Mouse (Mus musculus): ENCODE measurements at regions not wholly inside any gene's neighbourhood (a gene's known extent, or its start where the extent isn't known, plus 50 kb on each side); places are given as distances from the start of the nearest gene placed in this dataset.

DNA sequence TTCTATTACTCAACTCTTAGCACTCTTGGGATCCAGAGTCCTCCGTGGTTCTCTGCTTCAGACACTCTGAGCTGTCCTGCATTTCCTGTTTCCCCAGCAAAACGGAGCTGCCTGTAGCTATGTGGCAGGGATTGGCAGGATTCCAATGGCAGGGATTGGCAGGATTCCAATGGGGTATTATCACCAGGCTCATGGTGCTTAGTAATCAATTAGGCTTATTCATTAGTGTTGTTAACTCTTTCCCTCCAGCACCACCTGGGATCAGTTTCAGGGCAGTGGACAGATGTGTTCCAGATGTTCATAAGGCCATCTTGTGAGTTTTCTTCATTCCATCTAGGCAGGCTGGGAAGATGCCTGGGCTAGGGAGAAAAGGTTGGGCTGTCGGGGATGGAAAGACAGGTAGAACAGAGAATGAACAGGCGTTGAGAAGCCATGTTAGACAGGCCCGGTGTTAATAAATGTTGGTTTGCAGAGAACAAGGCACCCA lies 163.5 kb downstream of the Emp1 start:
- DNase-seq: no peak

DNA sequence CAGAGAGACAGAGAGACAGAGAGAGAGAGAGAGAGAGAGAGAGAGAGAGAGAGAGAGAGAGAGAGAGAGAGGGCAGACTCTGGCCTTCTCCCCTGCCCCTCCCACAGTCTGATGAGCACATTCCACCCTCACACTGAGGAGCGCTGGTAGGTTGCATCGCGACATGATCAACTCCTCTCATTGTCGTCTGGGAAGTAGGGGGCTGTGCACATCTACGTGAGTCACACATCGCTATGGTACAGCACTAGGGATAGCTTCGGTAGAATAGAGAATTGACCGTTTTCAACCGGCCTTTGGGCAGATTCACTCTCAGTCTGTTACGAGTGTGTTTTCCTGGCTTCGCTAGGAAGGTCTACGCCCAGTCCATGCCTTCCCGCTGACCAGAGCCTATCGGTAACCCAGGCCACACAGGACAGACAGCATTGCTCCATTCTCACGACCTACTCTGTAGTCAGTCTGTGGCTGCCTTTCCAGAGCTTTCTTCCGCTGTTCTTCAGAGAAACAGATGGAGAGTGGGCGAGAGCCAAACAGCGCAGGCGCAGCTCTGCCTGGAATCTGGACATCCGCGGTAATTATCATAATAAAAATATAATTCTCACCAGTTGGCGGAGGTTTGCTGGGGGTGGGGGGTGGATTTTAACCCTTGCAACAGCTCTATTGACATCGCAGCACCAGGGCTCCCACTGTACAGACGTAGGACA lies 164.3 kb downstream of the Emp1 start:
- DNase-seq: no peak

DNA sequence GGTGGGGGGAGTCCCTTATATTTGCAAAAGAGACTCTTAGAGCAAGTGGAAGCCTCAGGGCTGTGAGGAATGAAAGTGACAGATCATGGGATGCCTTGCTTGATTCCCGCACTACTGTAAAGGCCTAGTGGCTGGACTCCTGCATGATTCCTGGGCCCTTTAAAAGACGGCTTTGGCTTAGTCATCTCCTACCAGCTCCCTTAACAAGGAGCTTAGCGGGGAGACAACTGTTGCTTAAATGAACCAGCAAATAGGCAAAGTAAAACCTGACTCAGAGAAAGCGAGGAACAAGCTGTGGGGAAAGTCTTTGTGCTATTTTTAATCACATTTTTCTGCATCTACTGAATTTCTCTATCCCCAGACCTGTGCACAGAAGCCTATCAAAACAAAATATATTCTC lies 165.5 kb downstream of the Emp1 start:
- no peak for DNase-seq

DNA sequence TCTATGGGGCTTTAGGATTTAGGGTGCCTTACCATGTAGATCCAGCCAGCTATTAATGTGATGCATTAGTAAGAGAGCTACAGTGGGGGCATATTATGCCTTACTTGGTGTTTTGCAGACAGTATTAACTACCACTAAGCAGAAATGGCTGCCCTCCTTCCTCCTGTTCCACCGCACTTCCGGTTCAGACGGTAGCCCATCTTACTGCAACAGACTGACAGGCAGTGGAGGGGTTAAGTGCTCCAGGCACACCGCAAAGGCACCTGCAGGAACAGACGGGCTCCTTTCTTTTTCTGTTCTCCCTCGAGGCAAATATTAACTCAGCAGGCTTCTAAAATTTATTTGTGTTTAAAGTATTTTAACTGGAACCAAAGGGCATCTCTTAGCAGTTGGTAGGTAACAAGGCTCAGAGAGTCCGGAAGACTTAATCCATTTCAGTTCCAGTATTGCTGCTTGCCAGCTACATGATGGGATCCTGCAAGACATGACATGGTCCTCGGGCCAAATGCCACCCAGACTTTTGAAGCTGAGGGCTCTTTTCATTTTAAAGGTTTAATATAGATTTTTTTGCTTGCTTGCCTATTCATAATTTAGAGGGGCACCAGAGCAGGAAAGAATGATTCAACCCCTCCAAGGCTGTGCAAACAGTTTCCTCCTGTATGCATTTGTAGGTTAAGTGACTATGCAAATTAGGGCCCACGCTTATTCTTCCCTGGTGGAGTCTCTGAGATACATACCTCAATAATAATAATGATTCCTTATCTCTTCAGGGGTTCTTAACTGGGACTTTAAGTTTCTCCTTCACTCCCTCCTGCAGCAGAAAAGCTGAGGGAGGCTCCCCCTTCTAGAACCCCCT lies 177.7 kb downstream of the Emp1 start:
- no peak for DNase-seq

DNA sequence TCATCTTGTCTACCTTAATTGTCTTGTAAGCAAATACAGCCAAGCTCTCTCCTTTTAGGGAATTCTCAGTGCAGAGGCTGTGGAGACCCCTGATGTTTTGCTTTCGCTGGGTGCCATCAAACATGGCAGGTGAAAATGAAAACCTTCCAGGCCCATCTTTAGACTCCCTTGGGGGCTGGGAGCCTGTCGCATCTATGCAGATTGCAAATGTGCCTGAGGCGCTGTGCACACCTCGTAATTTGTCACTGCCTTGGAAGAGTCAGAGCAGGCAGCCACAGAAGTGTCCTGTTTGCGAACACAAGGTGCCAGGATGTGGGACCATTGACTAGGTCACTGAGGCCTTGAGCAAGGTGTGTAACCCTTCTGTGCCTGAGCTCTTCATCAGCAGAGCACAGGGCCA lies 179.2 kb downstream of the Emp1 start:
- no peak for DNase-seq

DNA sequence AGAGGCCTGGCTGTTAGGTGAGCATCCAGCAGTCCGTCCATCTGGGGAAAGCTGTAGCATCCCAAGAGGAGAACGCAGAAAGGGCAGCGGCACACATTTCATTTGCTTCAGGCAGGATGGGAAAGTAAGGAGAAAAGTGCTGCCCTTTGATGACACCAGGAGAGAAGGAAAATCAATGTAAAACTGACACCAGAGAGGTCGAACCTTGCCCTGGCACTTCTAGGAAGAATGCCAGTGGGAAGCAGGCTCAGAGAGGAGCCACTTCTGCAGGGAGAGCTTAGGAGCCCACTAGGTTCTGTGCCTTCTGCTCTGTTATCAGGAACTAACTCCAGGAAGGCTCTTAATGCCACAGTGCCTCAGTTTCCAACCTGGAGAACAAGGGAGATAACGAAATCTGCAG lies 180.0 kb downstream of the Emp1 start:
- no peak for DNase-seq

DNA sequence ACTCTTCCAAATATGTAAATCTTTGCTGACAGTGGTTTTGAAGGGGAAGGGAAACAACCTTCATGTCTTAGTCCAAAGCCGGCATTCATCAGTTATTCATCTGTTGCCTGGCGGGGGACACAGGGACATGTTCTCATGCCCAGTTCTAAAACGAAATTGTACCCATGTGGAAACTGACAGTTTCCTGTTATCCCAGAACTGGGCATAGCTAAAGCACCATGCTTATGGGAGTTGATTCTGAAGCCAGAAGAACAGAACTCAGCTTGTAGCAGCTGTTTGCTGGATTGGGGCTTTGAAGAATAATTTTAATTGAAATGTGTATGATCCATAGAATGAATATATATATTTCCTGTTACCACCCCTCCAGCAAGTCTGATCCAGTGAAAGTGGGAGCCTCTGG lies 181.0 kb downstream of the Emp1 start:
- DNase-seq: no peak

DNA sequence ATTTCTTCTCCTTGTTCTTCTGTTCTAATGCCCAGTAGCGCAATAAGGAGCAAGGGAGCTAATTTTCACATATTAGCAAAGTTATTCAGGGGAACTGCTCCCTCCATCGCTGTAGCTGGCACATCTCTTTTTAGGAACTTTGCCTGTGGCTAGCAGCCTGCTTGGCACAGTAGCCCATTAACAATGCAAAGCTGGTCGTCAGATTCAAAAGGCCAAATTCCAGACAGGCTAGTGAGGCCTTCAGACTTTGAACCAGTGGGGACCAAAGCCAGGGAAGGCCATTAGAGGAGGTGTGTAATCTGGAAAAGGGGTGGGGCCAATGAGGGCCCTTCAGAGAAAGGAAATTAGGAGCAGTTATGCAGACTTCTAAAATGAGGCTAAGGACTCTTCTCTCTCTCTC lies 181.5 kb downstream of the Emp1 start:
- DNase-seq: no peak

DNA sequence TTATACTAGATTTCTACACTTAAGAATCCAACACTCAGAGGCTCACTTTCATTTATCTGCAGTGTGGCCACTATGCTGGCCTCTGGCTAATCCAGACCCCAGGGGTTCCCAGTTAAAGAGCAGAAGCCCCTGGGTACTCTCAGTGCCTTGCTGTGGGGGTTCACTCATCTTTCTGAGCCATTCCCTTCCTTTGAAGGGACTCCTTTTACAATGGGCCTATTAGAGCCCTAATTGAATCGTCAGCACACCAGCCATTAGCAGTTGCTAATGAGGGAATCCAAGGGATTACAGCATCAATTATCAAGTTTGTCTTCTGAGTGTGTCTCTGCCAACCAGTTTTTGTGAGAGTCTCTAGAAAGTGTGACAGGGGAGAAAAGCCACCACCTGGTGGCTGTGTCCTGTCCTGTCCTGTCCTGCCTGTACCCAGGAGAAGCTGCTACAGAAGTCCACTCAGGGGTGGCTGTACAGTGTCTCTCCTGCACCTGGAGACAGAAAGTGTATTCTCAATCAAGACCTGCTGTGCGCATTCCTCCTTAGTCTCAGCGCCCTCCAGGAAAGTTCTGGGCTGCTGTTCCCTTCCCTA lies 188.1 kb downstream of the Emp1 start:
- DNase-seq: no peak

DNA sequence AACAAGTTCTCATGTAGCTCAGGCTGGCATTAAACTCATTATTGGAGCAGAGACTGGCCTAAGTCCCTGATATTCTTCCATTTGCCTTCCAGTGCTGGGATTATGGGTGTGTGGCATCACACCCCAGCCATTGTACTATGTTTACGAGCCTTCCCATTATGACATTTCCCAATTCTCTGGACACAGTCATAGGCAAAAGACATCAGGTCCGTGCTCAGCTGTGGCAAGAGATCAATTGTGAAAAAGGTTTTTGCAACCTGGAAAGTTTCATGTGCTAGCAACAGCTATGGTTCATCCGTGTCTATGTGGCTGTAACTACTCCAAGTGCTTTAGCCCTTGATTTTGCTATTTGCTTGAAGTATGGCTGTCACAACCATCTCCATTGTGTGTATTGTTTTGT lies 190.1 kb downstream of the Emp1 start:
- DNase-seq: no peak

DNA sequence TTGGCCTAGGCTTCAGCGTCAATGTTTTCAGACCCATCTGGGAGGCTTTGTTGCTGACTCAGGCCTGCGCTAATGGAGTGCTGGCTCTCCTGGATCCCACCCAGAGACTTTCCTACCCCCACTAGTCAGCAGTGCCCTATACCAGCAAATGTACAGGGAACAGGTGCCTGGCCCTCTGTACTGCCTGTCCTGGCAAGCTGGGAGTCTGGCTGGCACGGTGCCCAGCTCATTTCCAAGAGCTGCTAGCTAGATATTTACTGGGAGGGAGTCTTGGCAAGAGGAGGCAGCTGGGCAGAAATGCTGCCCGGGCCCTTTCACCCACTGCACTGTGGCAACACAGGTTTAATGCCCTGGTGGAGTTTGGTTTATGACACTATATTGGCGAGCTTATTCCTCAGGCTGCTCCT lies 197.2 kb downstream of the Emp1 start:
- no peak for DNase-seq

DNA sequence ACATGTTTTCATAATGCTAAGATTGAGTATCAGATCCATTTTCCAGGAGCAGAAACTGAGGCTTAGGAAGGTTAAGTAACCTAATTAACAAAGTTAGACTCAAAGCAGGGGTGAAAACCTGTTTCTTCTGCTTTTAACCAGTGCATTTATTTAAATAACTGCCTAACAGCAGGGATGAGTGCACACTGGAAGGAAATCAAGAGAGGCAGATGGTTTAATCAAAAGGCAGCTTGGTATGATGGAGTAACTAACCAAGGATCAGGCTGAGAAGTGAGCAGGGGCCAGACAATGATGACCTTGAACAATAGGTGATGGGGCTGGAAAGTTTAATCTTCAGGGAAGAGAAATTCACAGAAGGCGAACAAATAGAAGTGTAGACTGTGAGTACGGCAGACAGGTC lies 199.9 kb downstream of the Emp1 start:
- DNase-seq: no peak

DNA sequence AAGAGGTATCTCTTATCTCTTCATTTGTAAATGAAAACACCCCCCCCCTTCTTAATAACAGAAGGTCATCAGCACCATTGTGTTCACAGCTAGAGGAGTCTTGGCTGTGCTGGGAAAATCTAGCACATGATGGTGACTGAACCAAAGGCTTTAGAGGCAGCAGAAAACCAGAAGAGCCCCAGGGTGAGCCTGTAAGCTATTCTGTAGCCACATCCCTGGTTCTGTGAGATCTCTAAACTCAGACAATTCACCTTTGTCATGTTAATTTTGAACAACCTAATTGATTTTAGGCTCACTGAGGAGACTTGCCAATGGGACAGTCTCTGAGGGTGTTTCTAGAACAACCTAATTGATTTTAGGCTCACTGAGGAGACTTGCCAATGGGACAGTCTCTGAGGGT lies 201.4 kb downstream of the Emp1 start:
- DNase-seq: no peak

DNA sequence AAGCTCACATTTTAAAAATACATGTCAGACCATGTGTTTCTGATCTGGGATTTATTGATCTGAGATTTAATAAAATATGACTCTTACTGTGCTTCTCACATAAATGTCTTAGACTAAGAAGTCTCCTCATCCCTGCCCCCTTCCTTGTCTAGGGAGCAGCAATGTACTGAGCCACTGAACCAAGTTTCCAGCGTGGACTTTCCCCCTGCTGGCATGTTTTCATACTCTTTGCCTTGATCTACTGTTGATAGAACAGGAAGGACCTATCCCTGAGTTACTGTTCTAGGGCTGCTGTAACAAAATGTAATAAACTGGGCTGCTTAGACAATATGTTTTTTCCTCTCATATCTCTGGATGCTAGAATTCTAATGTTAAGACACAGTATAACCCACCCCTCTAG lies 206.7 kb downstream of the Emp1 start:
- DNase-seq: no peak

DNA sequence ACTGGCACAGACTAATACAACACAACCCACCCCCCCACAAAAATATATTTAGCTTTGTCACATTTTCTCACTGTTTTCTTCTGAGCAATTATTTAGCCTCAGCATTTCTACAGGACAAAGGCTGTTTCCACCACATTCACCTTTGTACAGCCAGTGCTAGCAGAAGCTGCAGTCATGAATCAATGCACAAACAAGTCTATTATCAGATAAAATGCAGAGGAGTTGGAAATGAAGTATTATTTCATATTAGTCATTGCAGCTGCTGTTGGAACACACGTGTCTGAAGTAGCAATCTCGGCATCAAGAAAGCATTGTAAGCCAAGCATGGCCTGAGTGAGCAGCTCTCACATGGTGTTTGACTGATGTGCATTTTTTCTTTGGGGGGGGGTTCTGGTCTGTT lies 212.9 kb downstream of the Emp1 start:
- no peak for DNase-seq

DNA sequence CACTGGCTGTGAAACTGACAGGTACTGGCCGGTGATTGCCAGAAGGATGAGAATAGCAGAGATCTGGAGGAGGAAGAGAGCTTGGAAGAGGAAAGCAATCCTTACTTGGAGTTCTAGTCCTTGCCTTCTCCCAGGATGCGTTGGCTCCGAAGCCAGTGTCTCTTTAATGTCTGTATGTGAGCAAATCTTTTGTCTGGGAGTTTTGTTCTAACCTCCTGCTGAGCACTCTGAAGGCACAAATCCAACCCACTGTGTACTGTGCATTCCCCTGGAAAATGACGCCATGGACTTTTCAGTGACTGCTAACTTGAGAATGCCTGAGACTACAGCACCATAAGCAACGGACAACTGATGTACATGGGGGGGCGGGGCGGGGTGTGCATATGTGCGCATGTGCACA lies 216.4 kb downstream of the Emp1 start:
- no peak for DNase-seq

DNA sequence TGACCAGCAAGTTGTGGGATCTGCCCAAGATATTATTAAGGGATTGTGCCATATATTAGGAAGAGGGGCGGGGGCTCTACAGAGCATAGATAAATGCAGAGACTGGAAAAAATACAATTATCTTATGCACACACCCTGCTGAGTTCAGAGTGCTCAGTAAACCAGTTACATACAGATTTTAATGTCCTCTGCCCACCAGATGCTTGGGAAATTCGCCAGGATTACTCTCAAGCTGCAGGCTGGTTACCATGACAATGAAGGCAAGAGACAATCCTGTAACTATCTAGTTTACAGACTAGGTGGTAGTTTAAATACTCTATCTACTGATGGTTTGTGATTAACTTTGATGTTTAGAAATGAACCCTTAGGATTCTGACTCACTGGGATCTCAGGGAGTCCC lies 220.2 kb downstream of the Emp1 start:
- no peak for DNase-seq

DNA sequence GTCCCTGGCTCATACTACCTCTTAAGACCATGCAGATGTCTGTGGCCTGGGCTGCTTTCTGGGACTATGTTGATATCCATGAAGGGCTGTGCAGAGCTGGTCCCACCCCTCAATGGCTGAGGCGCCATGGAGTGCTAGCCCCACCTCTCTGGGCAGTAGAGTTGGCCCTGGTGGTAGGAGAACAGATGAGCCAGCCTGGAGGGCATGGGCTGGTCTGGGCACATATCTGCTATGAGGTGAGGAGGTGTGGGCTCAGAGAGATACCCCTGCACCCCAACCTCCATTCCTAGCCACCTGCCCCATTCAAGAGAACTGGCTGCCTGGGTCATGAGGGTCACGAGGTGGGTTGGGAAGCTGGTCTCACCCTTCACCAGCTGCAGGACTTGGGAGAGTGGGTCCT lies 222.4 kb downstream of the Emp1 start:
- DNase-seq: no peak

DNA sequence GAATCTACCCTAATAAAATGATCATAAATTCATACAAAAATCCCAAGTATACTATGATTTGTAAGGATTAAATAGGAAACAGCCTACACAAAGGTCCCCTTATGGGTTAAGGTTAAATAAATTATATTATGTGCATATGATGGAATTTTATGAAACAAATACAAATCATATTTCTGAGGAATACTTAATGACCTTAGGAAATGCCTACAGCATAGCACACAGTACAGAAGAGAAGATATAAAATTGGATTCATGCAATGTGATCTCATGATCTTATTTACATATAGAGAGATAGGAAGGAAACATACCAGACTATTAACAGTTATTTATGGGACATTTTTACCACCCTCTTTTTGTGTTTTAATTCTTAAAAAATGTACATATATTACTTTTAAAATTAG lies 227.7 kb downstream of the Emp1 start:
- no peak for DNase-seq

DNA sequence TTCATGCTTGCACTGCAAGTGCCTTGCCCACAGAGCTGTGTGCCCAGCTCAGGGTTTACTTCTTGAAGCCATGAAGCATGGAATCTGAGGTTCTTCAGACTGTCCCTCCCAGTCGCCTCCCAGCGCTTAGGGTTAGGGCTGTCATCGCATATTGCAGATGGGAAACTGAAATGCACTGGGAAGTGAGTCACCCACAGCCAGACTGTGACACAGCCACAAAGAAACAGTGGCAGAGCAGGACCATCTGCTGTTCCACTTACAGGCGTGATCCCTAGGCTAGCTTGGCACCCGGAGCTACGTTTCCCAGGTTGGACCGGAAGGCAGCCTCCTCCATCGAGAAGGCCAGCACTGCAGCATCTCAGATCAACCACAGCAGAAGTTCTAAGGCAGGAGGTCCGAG lies 228.7 kb downstream of the Emp1 start:
- DNase-seq: no peak

DNA sequence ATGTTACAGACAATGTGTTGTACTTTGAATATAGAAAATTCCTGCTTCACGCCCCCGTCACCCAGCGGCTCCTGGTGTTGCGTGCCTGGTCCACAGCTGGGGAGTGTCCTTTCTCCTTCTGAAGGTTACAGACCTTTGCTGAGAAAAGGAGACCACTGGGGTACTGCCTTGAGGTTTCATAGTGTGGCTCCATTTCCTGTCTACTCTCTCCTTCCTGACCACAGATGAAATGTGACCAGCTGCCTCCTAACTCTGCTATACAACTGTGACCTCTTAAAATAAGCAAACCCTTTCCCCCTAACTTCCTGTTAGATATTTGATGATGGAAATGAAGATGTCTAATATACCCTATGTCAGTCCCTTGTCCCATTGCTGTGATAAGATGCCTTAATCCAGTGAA lies 234.0 kb downstream of the Emp1 start:
- no peak for DNase-seq

DNA sequence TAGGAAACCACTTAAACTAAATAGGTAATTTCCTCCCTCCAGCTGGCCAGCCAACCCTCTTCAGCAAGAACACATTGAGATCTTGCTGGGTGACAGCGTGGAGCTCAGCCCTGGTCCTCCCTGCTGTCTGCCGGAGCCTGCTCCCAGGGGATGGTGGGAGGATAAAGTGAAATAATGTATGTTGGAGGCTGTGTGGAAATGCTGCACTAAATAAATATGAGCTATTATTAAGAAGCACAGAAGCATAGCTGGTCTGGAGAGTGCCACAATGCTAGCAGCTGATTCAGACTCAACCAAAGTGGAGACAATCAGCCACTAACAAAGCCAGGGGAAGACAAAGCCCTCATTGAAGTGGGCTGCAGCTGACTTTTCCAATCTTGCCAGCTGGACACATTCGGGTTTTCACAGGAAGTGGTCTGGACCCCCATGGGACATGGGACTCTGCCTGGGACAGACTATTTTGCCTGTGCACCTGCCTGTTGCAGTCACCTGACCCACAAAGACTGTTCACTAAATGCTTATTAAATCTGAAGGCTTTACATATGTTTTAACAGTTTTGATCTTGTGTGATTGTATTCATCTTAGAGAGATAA lies 248.3 kb downstream of the Emp1 start:
- no peak for DNase-seq

DNA sequence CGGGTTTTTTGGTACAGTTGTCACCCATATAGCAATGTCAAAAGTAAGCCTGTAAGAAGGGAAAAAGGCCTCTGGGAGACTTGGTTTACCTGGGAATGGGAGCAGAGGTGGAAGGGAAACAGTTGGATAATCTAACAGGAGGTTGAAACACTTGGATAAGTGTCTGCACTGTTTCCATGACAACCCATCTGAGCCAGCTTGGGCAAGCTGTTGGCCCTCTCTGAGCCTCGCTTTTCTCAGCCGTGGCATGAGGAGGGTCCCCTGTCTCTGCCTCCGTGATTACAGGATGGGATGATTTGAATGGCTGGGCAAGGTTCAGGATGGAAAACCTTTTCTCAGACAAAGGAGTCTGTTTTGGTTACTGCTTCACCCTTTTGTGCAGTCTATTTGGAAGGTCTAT lies 265.6 kb downstream of the Emp1 start:
- no peak for DNase-seq

DNA sequence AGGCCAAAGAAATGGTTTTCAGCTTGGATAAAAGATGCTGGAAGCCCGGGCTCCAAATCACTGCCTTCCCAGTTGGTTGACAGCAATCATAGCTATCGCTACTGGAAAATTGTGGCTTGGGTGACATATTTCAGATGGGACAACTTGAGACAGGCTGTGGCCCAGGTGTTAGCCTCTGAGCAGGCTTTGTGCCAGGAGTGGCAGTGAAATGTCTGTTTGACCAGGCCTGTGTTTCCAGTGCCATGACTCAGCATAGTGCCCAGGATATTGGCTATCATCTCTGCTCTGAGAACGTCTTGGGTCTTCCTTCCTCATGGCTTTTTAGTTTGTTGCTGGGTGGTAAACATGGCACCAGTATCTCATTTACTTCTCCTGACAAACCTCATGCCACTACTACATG lies 266.9 kb downstream of the Emp1 start:
- no peak for DNase-seq
